In genomic region chr7:109695339-109695726, GRCm38 (mm10) we compare ENCODE assay signal across 30 mouse cellular contexts. TPM values are rescaled to one million over a fixed set of nuclear protein-coding genes. Genes with fewer than 3 reads are reported as not detected.
"Had no signal": no experiment of that assay in that cellular context is flagged by ENCODE, and none has a peak within 500 bp of the region (broad histone marks: within the 10 kb centered on the region; RNA-seq: fewer than 3 reads in every experiment).

No protein-coding gene starts in this region.

- H3K4me3 ChIP-seq: layer of hippocampus, adult 2 months; limb, embryonic 10.5 days; limb, embryonic 13.5 days; liver, embryonic 12.5 days; liver, embryonic 15.5 days; lung, embryonic 15.5 days; midbrain, embryonic 13.5 days had no signal

- ATAC-seq: liver, embryonic 12.5 days; midbrain, embryonic 13.5 days; midbrain, embryonic 16.5 days had no signal

- H3K27me3 ChIP-seq: limb, embryonic 13.5 days; liver, embryonic 12.5 days; lung, embryonic 15.5 days; midbrain, embryonic 13.5 days had no signal

- DNase-seq: kidney, postnatal 25 days; layer of hippocampus, adult 9-11 months; liver; lung, adult 18-20 months; lung, postnatal 14 days; lung, postnatal 4 days; right cerebral cortex, adult 18-20 months; right cerebral cortex, postnatal 14 days; right cerebral cortex, postnatal 4 days; thymus, adult 2 months; thymus, postnatal 14 days; thymus, postnatal 4 days had no signal

- H3K36me3 ChIP-seq: limb, embryonic 10.5 days; limb, embryonic 13.5 days; liver, embryonic 12.5 days; liver, embryonic 15.5 days; lung, embryonic 15.5 days; midbrain, embryonic 13.5 days had no signal

- H3K9me3 ChIP-seq: limb, embryonic 10.5 days; limb, embryonic 13.5 days; liver, embryonic 12.5 days; liver, embryonic 15.5 days; lung, embryonic 15.5 days; midbrain, embryonic 13.5 days had no signal

- H3K4me1 ChIP-seq: limb, embryonic 10.5 days; limb, embryonic 13.5 days; liver, embryonic 15.5 days; midbrain, embryonic 13.5 days had no signal

- H3K9ac ChIP-seq: limb, embryonic 13.5 days; liver, embryonic 12.5 days; liver, embryonic 15.5 days; lung, embryonic 15.5 days; midbrain, embryonic 13.5 days had no signal

- H3K27ac ChIP-seq: kidney, postnatal 0 days; layer of hippocampus, adult 2 months; limb, embryonic 10.5 days; limb, embryonic 13.5 days; liver, embryonic 12.5 days; liver, embryonic 15.5 days; lung, embryonic 15.5 days; midbrain, embryonic 13.5 days; stomach, postnatal 0 days had no signal

RNA-seq across cellular contexts. Expression of gene BC051019, which starts 28.3 kb away (rescaled TPM):
- total RNA-seq: layer of hippocampus, postnatal 25 days; left cerebral cortex, adult 18-20 months; left cerebral cortex, postnatal 25 days; megakaryocyte progenitor cell, adult 5-6 weeks had no signal
- polyA plus RNA-seq: kidney, embryonic 14.5 days; kidney, postnatal 0 days; limb, embryonic 10.5 days; midbrain, embryonic 13.5 days; neural tube, embryonic 14.5 days had no signal

RNA-seq across cellular contexts. Expression of gene Ascl3, which starts 36.2 kb away (rescaled TPM):
- total RNA-seq: layer of hippocampus, adult 2 months; layer of hippocampus, postnatal 25 days; left cerebral cortex, adult 18-20 months; left cerebral cortex, postnatal 25 days; megakaryocyte progenitor cell, adult 5-6 weeks had no signal
- polyA plus RNA-seq: kidney, embryonic 14.5 days; limb, embryonic 13.5 days; liver, embryonic 12.5 days; liver, embryonic 15.5 days; neural tube, embryonic 11.5 days; stomach, embryonic 14.5 days had no signal
